Mouse (Mus musculus) thymus, postnatal 14 days (tissue): Measurements from ENCODE around the gene Hist1h4d.
A peak's percentile ranks its signal among the peaks of the same experiment; 100 is the strongest.
"Not testable (repeated sequence)": the region's sequence is repeated elsewhere in the genome, so short reads cannot be mapped to it uniquely, and the experiment has no call there.

Experiments used
- DNase-seq: peaks from one replicate; pipeline ENCODE4 v3.0.0; 2021

Hist1h4d gene

GRCm38 (mm10) chr13:23581408-23582218 is at the start of gene Hist1h4d:
TSS of gene Hist1h4d (plus strand) at chr13:23581598.
- peak; percentile 97 for DNase-seq

- DNase-seq, result no peak
Measured at GRCm38 (mm10) chr13:23532262-23533075, 48.9 kb upstream of the Hist1h4d start.

- DNase-seq, result peak; percentile 72
Measured at GRCm38 (mm10) chr13:23533560-23534367, 47.6 kb upstream of the Hist1h4d start, which contains the start of gene Hist1h2af. TSS of gene Hist1h2af (plus strand) at chr13:23533906.

- no peak for DNase-seq
Measured at GRCm38 (mm10) chr13:23534368-23535131, 46.8 kb upstream of the Hist1h4d start.

- DNase-seq, result peak; percentile 92
Measured at GRCm38 (mm10) chr13:23535137-23536075, 46.0 kb upstream of the Hist1h4d start, which contains the start of gene Hist1h3g. TSS of gene Hist1h3g (plus strand) at chr13:23535422.

- no peak for DNase-seq
Measured at GRCm38 (mm10) chr13:23536076-23536822, 45.1 kb upstream of the Hist1h4d start.

- DNase-seq, result no peak
Measured at GRCm38 (mm10) chr13:23537006-23537710, 44.2 kb upstream of the Hist1h4d start.

- DNase-seq, result no peak
Measured at GRCm38 (mm10) chr13:23538249-23538648, 43.1 kb upstream of the Hist1h4d start.

GRCm38 (mm10) chr13:23539821-23540220 is 41.6 kb upstream of the Hist1h4d start:
- not testable (repeated sequence) for DNase-seq

- DNase-seq, result no peak
Measured at GRCm38 (mm10) chr13:23541497-23541896, 39.9 kb upstream of the Hist1h4d start.

- DNase-seq, result not testable (repeated sequence)
Measured at GRCm38 (mm10) chr13:23542225-23542980, 39.0 kb upstream of the Hist1h4d start.

GRCm38 (mm10) chr13:23542999-23543607 is 38.3 kb upstream of the Hist1h4d start, which contains the start of gene Hist1h2bh:
TSS of gene Hist1h2bh (minus strand) at chr13:23543392.
- DNase-seq, result peak; percentile 72

- peak; percentile 80 for DNase-seq
Measured at GRCm38 (mm10) chr13:23543965-23544786, 37.2 kb upstream of the Hist1h4d start, which contains the start of gene Hist1h3f. TSS of gene Hist1h3f (plus strand) at chr13:23544052.

GRCm38 (mm10) chr13:23544787-23545120 is 36.6 kb upstream of the Hist1h4d start:
- DNase-seq, result not testable (repeated sequence)

GRCm38 (mm10) chr13:23546694-23547093 is 34.7 kb upstream of the Hist1h4d start:
- DNase-seq, result no peak

- DNase-seq, result no peak
Measured at GRCm38 (mm10) chr13:23550761-23551145, 30.6 kb upstream of the Hist1h4d start.
